In genomic region chr4:22047730-22048455, GRCm38 (mm10) we compare ENCODE assay signal across 29 mouse cellular contexts.
DNase-seq lines count a peak whose midpoint lies in the region; ATAC-seq and TF ChIP-seq lines count a peak whose summit lies in the region.
"Had no signal": no experiment of that assay in that cellular context is flagged by ENCODE, and none has a peak within 500 bp of the region (broad histone marks: within the 10 kb centered on the region; RNA-seq: fewer than 3 reads in every experiment).

No protein-coding gene starts in this region.

- H3K4me1 ChIP-seq in testis, adult 2 months (ENCODE audit: control insufficient read depth, insufficient read depth, low read length) = peaks cover 2% of the 10 kb centered on the region; the same call in 1 of the 2 replicates
- H3K4me1 ChIP-seq in liver, embryonic 11.5 days (replicated peaks; ENCODE audit: control insufficient read depth, insufficient read depth, low read length) = no peaks in the 10 kb centered on the region
- H3K4me1 ChIP-seq: embryonic facial prominence, embryonic 12.5 days; heart, embryonic 12.5 days; liver, embryonic 15.5 days; midbrain, embryonic 12.5 days had no signal

- H3K27me3 ChIP-seq in testis, adult 2 months (ENCODE audit: control insufficient read depth, insufficient read depth, low read length) = no peaks in the 10 kb centered on the region
- H3K27me3 ChIP-seq in liver, embryonic 11.5 days (replicated peaks; ENCODE audit: control insufficient read depth, insufficient read depth, low read length) = no peaks in the 10 kb centered on the region
- H3K27me3 ChIP-seq: embryonic facial prominence, embryonic 12.5 days; heart, embryonic 12.5 days; liver, embryonic 15.5 days; midbrain, embryonic 12.5 days had no signal

- no peak overlapping the region for H3K27ac ChIP-seq in testis, adult 2 months (ENCODE audit: control insufficient read depth, insufficient read depth, low read depth, low read length)
- no peak overlapping the region for H3K27ac ChIP-seq in liver, embryonic 11.5 days (ENCODE audit: low read depth, low read length)
- H3K27ac ChIP-seq: embryonic facial prominence, embryonic 12.5 days; gastrocnemius, adult 2 months; heart, adult 2 months; hindbrain, embryonic 14.5 days; liver, embryonic 15.5 days; midbrain, embryonic 12.5 days had no signal

- peak; percentile 23 for DNase-seq in heart, adult 11 months
- no peak for DNase-seq in heart, postnatal 36 days
- DNase-seq in testis, postnatal 10 days (ENCODE audit: low spot score) = no peak
- DNase-seq in R1 (ENCODE audit: low read depth, low spot score) = peak; percentile 96
- no peak for DNase-seq in liver, embryonic 11.5 days (ENCODE audit: low spot score)
- DNase-seq in cerebellum, postnatal 25 days = no peak
- DNase-seq: adrenal gland, adult 8-10 months; B cell, adult 2 months; cerebellum, adult 8-10 months; cerebellum, postnatal 36 days; gastrocnemius, adult 2 months; gastrocnemius, postnatal 36 days; heart, adult 2 months; kidney, adult 9 months; kidney, postnatal 10 days; layer of hippocampus, postnatal 36 days; liver; lung, embryonic 14.5 days; lung, postnatal 14 days; retina, postnatal 1 day; thymus, postnatal 14 days had no signal

- no peaks in the 10 kb centered on the region for H3K9me3 ChIP-seq in liver, embryonic 11.5 days (ENCODE audit: control insufficient read depth, low read length)
- H3K9me3 ChIP-seq: embryonic facial prominence, embryonic 12.5 days; heart, embryonic 12.5 days; liver, embryonic 15.5 days; midbrain, embryonic 12.5 days had no signal

- H3K4me3 ChIP-seq in testis, adult 2 months (ENCODE audit: control insufficient read depth, low read depth, low read length) = peak overlapping the region; percentile 19
- H3K4me3 ChIP-seq in liver, embryonic 11.5 days (ENCODE audit: low read depth, low read length) = no peak overlapping the region
- H3K4me3 ChIP-seq: embryonic facial prominence, embryonic 12.5 days; gastrocnemius, adult 2 months; heart, adult 2 months; heart, embryonic 12.5 days; liver, embryonic 15.5 days; midbrain, embryonic 12.5 days had no signal

- intact Hi-C loops in heart, postnatal 36 days (cut with DNase I) = no loop called here

- no peak overlapping the region for H3K9ac ChIP-seq in liver, embryonic 11.5 days (ENCODE audit: low read depth, low read length)
- H3K9ac ChIP-seq: embryonic facial prominence, embryonic 12.5 days; heart, embryonic 12.5 days; hindbrain, embryonic 14.5 days; liver, embryonic 15.5 days; lung, embryonic 14.5 days; midbrain, embryonic 12.5 days had no signal

- no peak overlapping the region for H3K4me2 ChIP-seq in liver, embryonic 11.5 days
- H3K4me2 ChIP-seq: embryonic facial prominence, embryonic 12.5 days; heart, embryonic 12.5 days; hindbrain, embryonic 14.5 days; liver, embryonic 15.5 days; lung, embryonic 14.5 days; midbrain, embryonic 12.5 days had no signal

- no peak for TF ChIP-seq POLR2A in testis, adult 2 months (IDR thresholded peaks at IDR 0.05; ENCODE audit: control insufficient read depth, low read depth, low read length)

- TF ChIP-seq CTCF in testis, adult 2 months (IDR thresholded peaks at IDR 0.05; ENCODE audit: control insufficient read depth, insufficient read depth, insufficient replicate concordance, low read depth, low read length) = no peak

- 66% methylated on average over 8 of the region's 8 CpGs for WGBS in liver, embryonic 11.5 days

- ATAC-seq in liver, embryonic 11.5 days (replicated peaks; ENCODE audit: low FRiP score) = no peak
- ATAC-seq: forebrain, embryonic 14.5 days; intestine, postnatal 0 days had no signal

- no peaks in the 10 kb centered on the region for H3K36me3 ChIP-seq in testis, adult 2 months (ENCODE audit: control insufficient read depth, insufficient read depth, low read length)
- no peaks in the 10 kb centered on the region for H3K36me3 ChIP-seq in liver, embryonic 11.5 days (ENCODE audit: control insufficient read depth, insufficient read depth, low read length)
- H3K36me3 ChIP-seq: embryonic facial prominence, embryonic 12.5 days; heart, embryonic 12.5 days; liver, embryonic 15.5 days; midbrain, embryonic 12.5 days had no signal

Comparison
In these comparisons a context has a peak if more than half of its experiments do, and no peak if none do; other contexts are left out.
1. DNase-seq: peak in heart, adult 11 months (single experiment) and R1 (single experiment); none in heart, postnatal 36 days (0 of 2), testis, postnatal 10 days (single experiment), liver, embryonic 11.5 days (single experiment) and cerebellum, postnatal 25 days (0 of 2).